Mouse (Mus musculus): Measurements from ENCODE around the gene Wfdc8.

DNA sequence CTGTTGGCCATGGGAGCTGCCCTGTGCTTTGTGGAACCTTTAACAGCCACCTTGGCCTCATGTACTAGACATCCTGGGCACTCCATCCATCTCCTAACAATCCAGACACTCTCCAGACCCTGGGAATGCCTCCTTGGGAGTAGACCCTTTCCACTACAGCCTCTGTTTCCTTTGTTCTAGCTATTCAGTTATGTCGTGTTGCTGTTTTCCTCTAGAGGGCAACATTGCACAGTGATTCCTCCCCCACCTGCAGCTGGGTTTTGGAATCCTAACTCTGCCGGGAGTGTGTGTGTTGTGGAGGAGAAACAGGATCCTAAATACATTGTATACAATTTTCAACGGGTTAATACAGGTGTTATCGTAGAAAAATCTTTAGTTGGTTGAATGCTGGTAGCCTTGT is 21.4 kb downstream of the Wfdc8 start:
- TF ChIP-seq POLR2AphosphoS5 (IDR thresholded peaks at IDR 0.05; ENCODE audit: insufficient replicate concordance, low read depth, low read length): no peak
- TF ChIP-seq CTCF (IDR thresholded peaks at IDR 0.05; ENCODE audit: low read depth, low read length): no peak

All from G1E (cell line).